Mouse (Mus musculus) urinary bladder, postnatal 4 days (tissue): Measurements from ENCODE around the gene Tbcel.

Experiments used
- DNase-seq, 2 experiments: peaks; one replicate each; pipeline ENCODE4 v3.0.0; 2021 to 2022; ENCODE audit warnings: low spot score in 2 of 2

Gene Tbcel

DNA sequence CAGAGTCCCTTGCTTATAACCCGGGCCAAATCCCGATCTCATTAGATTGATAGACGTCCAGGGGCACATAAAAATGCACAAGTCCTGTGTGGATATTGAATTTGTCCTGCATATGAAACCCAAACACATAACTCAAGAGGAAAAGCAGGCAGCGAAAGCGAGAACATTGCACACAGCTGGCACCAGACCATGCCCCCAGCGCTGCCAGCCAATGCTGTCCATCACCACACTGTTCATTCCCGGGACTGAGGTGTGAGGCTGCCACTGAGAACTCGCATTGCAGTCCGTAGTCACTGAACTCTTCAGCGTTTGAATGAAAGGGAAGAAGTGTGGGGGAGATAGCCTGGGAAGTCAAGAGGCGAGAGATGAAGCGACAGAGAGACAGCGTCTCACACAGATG is 122.0 kb downstream of the Tbcel start:
- DNase-seq, result no peak

DNA sequence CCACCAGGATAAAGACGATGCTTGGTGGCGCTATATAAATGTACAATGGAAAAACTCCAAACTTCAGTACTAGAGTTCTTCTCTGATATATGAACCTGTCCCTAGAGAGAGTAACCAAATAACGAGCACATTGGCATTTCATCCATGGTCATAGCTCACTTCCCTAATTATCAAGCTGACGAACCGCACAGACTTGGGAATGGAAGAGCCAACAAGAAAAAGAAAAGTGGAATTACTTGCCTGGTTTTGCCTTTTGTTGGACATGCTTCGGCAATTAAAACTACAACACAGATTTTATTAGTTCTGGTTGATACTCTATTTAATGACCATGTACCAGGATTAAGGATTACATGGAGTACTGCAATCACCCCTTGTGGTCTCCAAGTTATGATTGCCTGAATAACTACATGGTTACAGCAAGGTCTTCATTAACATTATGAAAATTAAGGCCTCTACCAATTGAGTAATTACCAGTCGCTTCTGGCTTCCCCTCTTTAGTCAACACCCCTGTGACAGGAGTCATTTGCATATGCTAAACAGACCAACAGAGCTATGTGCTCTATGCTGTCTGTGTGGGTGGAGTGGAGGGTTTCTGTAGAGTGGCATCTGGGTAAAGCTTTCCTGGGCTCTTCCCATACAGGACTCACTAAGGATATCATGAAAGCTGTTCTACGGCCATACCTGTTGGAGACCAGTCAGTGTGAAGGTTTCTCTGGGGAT is 124.8 kb downstream of the Tbcel start:
- no peak for DNase-seq

DNA sequence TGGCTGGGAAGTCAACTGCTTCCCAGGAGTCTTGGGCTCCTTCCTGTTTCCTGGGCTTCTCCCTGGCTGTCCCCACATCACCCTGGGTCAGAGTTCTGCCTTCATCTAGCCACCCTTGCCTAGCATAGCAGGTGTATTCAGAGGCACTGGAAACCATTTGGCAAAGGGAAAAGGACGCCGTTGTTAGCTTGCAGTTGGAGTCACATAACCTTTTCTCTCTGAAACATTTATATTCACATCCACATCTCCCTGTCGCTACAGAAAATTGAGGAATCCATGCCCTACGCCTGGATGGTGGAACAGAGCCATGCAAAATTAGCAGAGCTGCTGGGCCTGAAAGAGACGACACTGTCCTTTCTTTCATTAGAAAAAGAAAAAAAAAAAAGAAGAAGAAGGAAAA is 125.5 kb downstream of the Tbcel start:
- DNase-seq, result no peak

DNA sequence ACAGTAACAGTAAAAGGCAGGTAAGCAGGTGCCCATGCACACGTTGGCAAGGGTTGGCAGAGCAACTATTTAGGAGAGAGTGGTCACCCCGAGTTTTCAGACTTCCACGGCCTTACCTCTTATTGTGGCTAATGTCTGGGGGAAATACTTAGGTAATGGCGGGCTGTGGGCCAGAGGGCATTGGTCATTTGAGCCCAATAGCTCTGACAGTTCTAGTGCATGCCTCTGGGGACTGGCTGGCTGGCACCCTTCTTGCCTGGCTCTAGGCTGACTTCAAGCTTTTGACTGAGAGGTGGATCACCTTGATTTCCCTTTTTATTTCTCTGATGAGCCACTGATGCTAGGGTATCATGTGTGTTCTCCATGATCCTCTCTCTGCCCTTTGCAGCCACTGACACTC is 129.5 kb downstream of the Tbcel start:
- DNase-seq, result no peak

DNA sequence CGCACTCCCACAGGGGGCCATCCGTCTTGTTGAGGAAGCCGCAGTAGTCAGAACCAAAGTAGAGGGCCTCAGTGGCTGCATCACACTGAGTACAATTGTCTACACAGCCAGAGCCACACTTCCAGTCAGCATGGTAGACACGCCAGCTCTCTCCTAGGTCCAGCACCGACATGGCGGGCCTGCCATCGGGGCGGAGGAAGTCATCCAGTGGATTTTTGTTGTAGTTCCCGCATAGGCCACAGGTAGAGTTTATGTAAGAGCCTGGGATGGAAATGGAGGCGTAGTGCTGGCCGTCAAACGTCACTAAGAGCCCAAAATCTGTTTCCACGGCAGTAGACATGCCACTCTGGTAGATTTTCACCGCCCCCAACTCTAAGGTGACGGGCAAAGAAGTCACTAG is 130.0 kb downstream of the Tbcel start:
- DNase-seq, result no peak

DNA sequence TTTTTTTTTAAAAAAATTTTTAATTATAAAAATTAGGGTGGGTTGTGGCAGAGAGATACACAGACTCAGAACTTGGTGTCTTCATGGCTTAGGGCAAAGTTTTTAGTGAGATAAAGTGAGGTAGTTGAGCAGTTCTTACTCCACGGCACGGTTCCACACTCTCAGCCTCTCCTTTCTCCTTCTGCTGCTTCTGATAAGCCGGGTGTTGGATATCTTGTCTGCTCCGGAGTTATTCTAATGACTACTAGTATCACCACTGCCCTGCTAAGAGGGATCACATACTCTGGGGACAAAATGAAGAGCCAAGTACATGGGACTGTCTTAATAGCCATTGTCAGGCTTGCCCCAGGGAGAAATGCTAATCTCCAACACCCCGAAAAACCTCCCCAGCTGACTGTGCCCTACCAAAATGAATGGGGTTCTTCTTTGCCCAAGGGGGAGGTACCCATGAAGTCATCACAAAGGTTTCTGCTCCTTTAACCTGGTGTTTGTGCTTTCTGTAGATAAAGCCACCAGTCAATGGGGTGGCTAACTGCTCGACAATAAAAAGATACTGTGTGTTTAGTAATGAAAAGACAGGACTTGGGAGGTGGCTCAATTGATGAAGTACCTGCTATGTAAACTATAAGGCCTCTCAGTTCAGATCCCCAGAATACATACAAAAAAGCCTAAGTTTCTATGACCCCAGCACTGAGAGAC is 135.8 kb downstream of the Tbcel start:
- DNase-seq, result no peak
